Mouse (Mus musculus) MN1 (cell line): ENCODE data around the gene D2hgdh.
"Not testable (repeated sequence)": the region's sequence is repeated elsewhere in the genome, so short reads cannot be mapped to it uniquely, and the experiment has no call there.

Experiments used
- DNase-seq: peaks from one replicate; pipeline ENCODE4 v3.0.0-alpha.2; 2016; ENCODE audit warnings: low spot score

The D2hgdh gene

GRCm38 (mm10) chr1:93826540-93826835 is 1.8 kb downstream of the D2hgdh start:
- no peak for DNase-seq

- DNase-seq, result peak; percentile 4
These were observed 8.1 kb downstream of the D2hgdh start for GRCm38 (mm10) chr1:93832754-93833360.

DNA sequence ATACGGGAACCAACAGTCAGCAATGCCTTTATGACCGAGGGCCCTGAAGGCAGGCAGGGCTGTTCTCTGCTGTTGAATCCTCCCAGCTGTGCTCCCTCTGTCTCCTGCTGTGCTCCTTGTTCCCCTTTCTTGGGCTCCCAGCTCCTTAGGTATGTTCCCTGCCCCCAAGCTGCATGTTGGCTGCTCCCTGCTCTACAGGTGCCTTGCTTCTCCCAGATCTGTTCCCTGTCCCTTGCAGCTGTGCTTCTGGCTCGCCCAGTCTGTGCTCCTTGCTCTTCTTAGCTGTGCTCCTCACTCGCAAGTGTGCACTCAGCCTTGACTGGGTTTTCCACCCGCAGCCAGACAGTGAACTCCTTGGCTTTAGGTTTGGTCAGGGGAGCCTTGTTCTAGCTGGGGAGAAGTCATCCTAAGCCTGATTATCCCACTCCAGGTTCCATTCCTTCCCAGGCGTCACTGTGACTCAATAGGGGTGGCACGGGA is 10.0 kb downstream of the D2hgdh start:
- peak; percentile 4 for DNase-seq

DNA sequence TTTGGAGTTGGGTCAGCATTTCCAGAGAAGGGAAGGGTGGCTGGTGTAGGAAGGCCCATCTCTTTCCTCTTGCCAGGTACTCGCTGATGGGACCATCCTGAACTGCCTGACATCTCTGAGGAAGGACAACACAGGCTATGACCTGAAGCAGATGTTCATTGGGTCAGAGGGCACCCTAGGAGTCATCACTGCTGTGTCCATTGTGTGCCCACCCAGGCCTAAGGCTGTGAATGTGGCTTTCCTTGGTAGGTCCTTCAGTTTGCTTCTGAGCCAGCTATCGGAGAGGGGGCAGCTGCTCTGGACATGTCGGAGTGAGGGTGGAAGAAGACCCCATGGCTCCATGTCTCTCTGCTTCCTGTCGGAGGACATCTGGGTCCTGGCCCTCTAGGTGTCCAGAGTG is 10.5 kb downstream of the D2hgdh start:
- DNase-seq, result peak; percentile 1

DNA sequence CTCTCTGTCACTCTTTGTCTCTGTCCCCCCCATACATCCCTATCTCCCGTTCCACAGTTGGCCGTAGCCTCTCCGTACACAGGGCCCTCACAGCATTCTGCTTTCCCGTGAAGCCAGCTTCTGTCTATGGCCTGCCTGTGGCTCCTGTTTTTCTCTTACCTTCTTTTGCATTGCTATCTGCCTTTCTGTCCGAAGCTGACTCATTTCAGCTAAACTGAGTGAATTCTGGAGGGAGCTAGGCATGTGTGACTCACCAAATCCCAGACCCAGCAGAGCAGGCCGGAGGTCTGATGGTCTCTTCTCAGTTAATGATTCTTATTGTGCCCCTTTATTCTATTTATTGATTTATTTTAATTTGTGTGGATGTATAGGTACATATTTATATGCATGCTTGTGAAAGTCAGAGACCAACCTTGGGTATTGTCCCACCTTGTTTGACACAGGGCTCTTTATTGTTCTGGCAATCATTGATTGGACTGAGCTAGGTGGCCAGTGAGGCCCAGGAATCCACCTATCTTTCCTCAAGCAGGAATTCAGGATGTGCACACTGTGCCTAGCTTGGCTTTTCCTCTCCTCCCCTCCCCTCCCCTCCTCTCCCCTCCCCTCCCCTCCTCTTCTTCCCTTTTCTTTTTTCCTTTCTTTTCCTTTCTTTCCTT is 11.3 kb downstream of the D2hgdh start:
- peak; percentile 29 for DNase-seq

DNA sequence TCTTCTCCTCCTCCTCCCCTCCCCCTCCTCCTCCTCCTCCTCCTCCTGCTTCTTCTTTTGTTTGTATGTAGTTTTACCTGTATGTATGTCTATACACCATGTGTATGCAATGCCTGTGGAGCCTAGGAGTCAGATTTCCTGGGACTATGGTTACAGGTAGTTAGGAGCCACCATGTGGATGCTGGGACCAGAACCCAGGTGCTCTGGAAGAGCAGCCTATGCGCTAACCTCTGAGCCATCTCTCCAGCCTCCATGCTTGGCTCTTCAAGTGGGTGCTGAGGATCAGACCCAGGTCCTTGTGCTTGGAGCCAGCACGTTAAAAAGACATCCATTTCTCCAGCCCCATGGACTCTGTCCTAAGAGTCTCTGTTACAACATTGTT is 11.8 kb downstream of the D2hgdh start:
- no peak for DNase-seq

DNA sequence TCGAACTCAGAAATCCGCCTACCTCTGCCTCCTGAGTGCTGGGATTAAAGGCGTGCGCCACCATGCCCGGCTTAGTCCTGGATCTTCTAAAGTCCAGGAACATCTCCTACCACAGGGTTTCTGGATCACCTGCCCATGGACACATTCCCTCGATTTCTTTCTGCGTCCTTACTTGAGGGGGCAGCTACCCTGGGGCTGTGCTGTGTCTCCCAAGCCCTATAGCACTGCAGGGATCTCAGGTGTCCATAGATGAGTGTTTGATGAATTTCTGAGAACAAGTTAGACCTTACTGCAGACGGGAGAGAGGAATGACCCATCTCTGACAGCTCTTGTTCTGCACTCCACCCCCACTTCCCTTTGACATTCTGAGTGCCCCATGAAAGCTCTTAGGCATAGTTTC is 12.6 kb downstream of the D2hgdh start:
- DNase-seq, result peak; percentile 2

DNA sequence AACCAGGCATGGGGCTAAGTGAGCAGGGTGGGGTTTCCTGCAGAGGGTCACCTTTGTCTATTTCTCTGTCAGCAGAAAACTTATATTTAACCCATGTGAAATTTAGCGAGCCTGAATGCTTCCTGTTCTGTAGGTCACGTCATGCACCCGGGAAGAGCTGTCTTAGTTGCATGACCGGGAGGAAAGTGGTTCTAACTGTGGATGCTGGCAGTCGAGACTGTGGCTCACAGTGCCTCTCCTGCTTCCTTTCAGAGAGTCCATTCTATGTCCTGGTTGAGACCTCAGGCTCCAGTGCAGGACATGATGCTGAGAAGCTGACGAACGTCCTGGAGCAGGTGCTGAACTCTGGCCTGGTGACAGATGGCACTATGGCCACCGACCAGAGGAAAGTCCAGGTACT is 13.9 kb downstream of the D2hgdh start:
- DNase-seq, result not testable (repeated sequence)

DNA sequence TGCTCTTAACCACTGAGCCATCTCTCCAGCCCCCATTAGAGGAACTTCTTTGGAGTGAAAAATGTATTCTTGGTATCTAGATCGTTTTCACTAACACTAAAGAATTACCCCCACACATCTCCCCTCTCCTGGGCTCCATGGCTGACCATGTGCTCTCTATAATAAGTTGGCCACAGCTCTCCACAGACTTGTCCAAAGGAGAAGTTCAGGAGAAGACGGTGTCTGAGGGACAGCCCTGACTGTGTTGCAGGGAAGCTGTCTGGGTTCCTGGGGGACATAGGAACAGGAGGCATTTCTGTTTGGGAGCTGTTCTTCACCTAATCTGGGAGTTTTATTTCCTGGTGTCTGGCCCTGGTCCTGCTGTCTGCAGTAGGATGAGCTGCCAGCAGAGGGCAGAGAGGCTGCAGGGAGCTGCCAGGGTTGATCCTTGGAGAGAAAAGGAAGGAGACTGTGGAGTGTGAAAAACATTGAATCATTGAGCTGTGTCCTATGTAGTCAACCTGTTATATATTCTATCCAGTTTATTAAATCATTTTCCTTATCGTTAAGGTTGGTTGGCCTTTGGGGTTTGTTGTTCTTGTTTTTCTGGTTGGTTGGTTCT is 21.2 kb downstream of the D2hgdh start:
- DNase-seq, result not testable (repeated sequence)

- not testable (repeated sequence) for DNase-seq
These were observed 31.1 kb downstream of the D2hgdh start for GRCm38 (mm10) chr1:93855790-93856189.

DNA sequence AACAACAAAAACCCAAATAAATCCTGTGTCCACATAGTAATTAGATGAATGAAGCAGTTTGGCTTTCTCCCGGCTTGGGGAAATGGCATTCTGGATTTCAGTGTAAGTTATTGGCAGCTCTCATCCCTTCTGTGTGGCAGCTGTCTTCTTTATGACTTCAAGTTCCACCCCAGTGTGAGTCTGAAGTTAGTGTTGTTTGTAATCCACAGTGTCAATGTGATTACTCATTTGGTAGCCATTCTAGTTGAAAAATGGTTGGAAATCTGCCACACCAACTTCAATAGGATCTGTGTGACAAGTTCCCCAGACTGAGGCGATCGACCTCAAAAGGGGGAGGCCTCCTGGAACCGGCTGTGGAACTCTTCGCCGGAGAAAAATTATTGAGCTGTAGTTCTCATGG is 32.7 kb downstream of the D2hgdh start:
- DNase-seq, result no peak

- DNase-seq, result no peak
These were observed 33.3 kb downstream of the D2hgdh start for GRCm38 (mm10) chr1:93857991-93858390.

DNA sequence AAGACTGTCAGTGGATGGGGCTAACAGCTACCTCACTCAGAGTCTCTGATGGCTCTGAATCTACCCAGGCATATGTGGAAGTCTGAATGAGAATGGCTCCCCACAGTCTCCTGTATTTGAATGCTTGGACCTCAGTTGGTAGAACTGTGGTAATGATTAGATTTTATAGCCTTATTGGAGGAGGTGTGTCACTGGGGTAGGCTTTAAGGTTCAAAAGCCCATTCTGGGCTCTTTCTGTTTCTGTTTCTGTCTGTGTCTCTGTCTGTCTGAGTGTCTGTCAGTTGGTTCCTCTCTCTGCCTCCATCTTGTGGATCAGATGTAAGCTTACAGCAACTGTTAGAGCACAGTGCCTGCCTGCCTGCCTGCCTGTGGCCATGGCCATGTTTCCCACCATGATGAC is 34.9 kb downstream of the D2hgdh start:
- DNase-seq, result no peak

DNA sequence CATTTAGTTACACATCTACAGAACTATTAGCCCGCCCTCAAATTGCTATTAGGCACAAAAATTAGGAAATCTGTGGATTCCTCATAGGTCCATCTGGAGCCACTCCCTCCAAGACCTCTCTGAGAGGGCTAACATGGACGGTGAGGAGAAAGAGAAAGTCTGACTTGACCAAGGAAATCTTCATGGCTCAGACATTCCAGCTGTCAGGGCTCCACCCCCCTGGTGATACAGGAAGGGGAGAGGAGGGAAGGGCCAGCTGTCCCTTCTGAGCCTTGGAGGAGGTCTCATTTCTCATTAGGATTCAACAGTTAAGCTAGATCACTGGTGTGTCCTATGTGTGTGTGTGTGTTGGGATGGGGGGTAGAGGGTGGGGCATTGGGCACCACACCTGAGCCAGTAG is 36.3 kb downstream of the D2hgdh start, which contains the start of gene Gal3st2:
Gal3st2 (plus strand) TSS at position 259 of the 400 bp plus-strand sequence.
- not testable (repeated sequence) for DNase-seq

DNA sequence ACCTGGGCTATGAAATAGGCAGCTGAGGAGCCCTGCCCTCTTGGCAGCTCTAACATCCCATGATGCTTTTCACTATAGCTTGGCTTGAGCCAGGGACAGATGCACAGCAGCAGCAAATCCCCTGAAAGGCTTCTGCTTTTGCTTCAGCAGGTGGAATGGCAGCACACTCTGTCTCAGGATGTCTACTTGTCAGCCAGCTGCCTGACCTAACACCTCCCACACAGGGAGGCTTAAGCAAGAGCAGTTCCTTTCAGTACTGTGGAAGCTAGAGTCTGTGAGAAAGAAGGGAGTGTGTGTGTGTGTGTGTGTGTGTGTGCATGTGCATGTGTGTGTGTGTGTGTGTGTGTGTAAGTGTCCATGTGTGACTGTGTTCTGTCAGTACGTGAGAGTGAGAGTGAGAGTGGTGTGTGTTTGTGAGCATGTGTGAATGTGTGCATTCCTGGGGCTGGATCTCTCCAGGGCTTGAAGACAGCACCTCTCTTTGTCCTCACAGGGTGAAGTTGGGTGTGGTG is 46.9 kb downstream of the D2hgdh start:
- not testable (repeated sequence) for DNase-seq

DNA sequence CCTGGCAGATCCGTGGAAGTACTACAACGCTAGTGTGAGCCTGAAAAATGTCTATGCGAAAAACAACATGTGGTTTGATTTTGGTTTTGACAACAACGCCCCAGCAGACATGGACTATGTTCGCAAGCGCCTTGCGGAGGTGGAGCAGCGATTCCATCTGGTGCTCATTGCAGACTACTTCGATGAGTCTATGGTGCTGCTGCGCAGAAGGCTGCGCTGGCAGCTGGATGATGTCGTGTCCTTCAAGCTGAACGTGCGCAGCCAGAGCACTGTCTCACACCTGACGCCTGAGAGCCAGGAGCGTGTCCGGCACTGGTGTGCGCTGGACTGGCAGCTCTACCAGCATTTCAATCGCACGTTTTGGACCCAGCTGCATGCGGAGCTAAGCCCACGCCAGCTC is 49.7 kb downstream of the D2hgdh start:
- not testable (repeated sequence) for DNase-seq

- not testable (repeated sequence) for DNase-seq
These were observed 57.1 kb downstream of the D2hgdh start for GRCm38 (mm10) chr1:93881778-93882177.

DNA sequence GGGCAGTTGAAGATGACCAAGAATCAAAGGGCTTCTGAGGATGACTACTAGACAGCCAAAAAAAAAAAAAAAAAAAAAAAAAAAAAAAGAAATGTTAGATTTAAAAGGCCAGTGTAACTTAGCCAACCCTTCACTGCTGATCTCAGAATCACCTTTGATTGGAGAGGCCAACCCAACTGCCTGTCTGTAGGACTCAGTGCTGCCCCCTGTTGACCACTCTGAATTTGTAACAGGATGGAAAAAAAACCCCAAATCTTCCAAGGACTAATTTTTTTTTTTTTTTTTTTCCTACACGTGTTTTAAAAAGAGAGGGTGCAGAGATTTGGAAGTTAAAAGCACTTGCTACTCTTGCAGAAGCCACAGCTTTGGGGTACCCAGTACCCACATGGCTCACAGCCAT is 66.2 kb downstream of the D2hgdh start:
- not testable (repeated sequence) for DNase-seq

DNA sequence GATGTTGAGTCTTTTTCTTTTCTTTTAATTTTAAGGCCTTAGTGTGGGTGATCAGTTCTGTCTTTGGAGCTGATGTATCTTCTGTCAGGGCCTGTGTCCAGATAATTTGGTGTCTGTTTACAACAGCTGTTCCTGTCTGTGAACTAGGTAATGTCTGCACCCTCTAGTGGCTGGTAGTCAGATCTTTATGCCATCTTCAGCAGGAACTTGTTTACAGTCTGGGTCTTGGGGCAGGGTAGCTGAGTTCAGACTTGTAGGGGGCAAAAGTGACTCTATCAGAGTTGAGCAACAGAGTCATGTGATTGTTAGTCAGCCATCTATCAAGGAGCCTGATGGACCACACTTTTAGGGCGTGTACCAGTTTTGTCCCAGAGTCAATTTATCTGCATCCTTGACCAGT is 72.7 kb downstream of the D2hgdh start:
- DNase-seq, result not testable (repeated sequence)

GRCm38 (mm10) chr1:93901291-93901690 is 76.6 kb downstream of the D2hgdh start:
- not testable (repeated sequence) for DNase-seq
